Mouse (Mus musculus) hindbrain, postnatal 0 days (tissue): ENCODE data around the gene Kyat3. TPM values are rescaled to one million over a fixed set of nuclear protein-coding genes. Genes with fewer than 3 reads are reported as not detected.
A peak's percentile ranks its signal among the peaks of the same experiment; 100 is the strongest.

ENCODE experiments used
- ATAC-seq: fragments of 200-750 bp; cut with Nextera tagmentation; 2 replicates; pipeline ENCODE4 v1.8.0; 2017; ENCODE audit warnings: mild to moderate bottlenecking, moderate TSS enrichment, moderate library complexity
- DNase-seq: peaks from one replicate; pipeline ENCODE4 v3.0.0-alpha.2; 2015; ENCODE audit warnings: low spot score
- H3K27ac ChIP-seq: fragments of 300-500 bp; sonication (generic); 2 replicates; pipeline ENCODE4 v1.5.1; 2014; ENCODE audit warnings: mild to moderate bottlenecking
- H3K27me3 ChIP-seq: fragments of 300-500 bp; sonication (generic); 2 replicates; pipeline ENCODE4 v1.6.1; 2014; ENCODE audit warnings: low read length, mixed read lengths; ENCODE audit not compliant: insufficient read depth
- H3K36me3 ChIP-seq: fragments of 300-500 bp; sonication (generic); 2 replicates; pipeline ENCODE4 v1.6.1; 2014; ENCODE audit warnings: low read length, mixed read lengths; ENCODE audit not compliant: insufficient read depth
- H3K4me1 ChIP-seq: fragments of 300-500 bp; sonication (generic); 2 replicates; pipeline ENCODE4 v1.6.1; 2014; ENCODE audit warnings: antibody characterized with exemption, low read length, mixed read lengths; ENCODE audit not compliant: insufficient read depth
- H3K4me2 ChIP-seq: fragments of 300-500 bp; sonication (generic); 2 replicates; pipeline ENCODE4 v1.6.1; 2014; ENCODE audit warnings: low read depth, mild to moderate bottlenecking, low read length, moderate library complexity, mixed read lengths
- H3K4me3 ChIP-seq: fragments of 300-500 bp; sonication (generic); 2 replicates; pipeline ENCODE4 v1.5.1; 2014; ENCODE audit warnings: low read length
- H3K9ac ChIP-seq: fragments of 300-500 bp; sonication (generic); replicated peaks from 2 replicates; pipeline ENCODE4 v1.6.1; 2014; ENCODE audit warnings: mild to moderate bottlenecking, low read length, moderate library complexity, mixed read lengths
- H3K9me3 ChIP-seq: fragments of 300-500 bp; sonication (generic); 2 replicates; pipeline ENCODE4 v1.6.1; 2016; ENCODE audit warnings: low read length, mixed read lengths
- CTCF ChIP-seq: IDR thresholded peaks from 2 replicates; pipeline ENCODE4 v1.5.1; 2016; ENCODE audit warnings: antibody characterized with exemption, control low read depth, low read depth
- WGBS: fragments of 180-500 bp; shearing (Covaris S2); extraction: QIAGEN DNeasy Blood & Tissue Kit; methylation state at CpG from one replicate; pipeline ENCODE4 v1.1.7; 2014; 5-methylcytosine and 5-hydroxymethylcytosine counted together
- polyA plus RNA-seq: library from polyadenylated mRNA; unstranded; fragments of >200 nt; fragmentation: Nextera tagmentation; extraction: Ambion mirVana; gene quantifications from 2 replicates; pipeline ENCODE4 v1.2.1, GENCODE M21; 2015
- total RNA-seq: library from RNA; depleted of rRNA; stranded (reverse); fragments of >200 nt; gene quantifications from 2 replicates; pipeline ENCODE4 v1.2.3, GENCODE M21; 2014

The Kyat3 gene
- total and polyA plus RNA-seq, 2 experiments from 2014 or later: 2.7 to 8.3 TPM

GRCm38 (mm10) chr3:142747673-142748072 is 46.8 kb downstream of the Kyat3 start:
- Histone ChIP-seq H3K4me3 (no peak overlapping the region), H3K9me3 (no peaks in the 10 kb centered on the region), H3K9ac (no peak overlapping the region), H3K4me1 (no peaks in the 10 kb centered on the region), H3K27me3 (no peaks in the 10 kb centered on the region), H3K27ac (no peak overlapping the region), H3K4me2 (no peak overlapping the region), H3K36me3 (no peaks in the 10 kb centered on the region)
- 95% methylated on average over 7 of the region's 7 CpGs for WGBS
- DNase-seq (no peak), ATAC-seq (no peak)
- TF ChIP-seq CTCF: no peak

DNA sequence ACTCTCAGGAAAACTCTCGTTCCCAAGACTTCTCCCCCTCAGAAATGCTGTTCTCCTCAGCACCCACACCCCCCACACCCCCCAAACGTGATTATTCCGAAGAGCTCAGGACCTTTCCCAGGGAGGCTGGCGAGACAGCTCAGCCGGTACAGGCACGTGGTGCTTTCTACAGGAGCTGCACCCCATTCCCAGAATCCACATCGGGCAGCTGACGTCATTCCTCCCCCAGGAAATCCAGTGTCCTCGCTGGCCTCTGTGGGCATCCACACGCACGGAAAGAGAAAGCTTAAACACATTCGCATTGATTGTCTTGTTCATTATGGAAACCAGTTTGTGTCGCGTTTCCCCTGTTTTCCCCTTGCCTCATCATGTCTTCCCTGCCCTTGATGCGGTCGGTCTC is 48.3 kb downstream of the Kyat3 start:
- Histone ChIP-seq H3K4me3 (no peak overlapping the region), H3K9me3 (no peaks in the 10 kb centered on the region), H3K9ac (no peak overlapping the region), H3K4me1 (no peaks in the 10 kb centered on the region), H3K4me2 (no peak overlapping the region), H3K27ac (no peak overlapping the region), H3K27me3 (no peaks in the 10 kb centered on the region), H3K36me3 (no peaks in the 10 kb centered on the region)
- 87% methylated on average over 16 of the region's 16 CpGs for WGBS
- DNase-seq (no peak), ATAC-seq (no peak)
- TF ChIP-seq CTCF: no peak

GRCm38 (mm10) chr3:142755132-142755867 is 54.4 kb downstream of the Kyat3 start:
- no peak overlapping the region for H3K4me3 ChIP-seq
- H3K27me3 ChIP-seq: no peaks in the 10 kb centered on the region
- H3K4me2 ChIP-seq: no peak overlapping the region
- H3K9me3 ChIP-seq: no peaks in the 10 kb centered on the region
- H3K9ac ChIP-seq: no peak overlapping the region
- DNase-seq: peak; percentile 53
- no peak overlapping the region for H3K27ac ChIP-seq
- no peaks in the 10 kb centered on the region for H3K4me1 ChIP-seq
- peak; percentile 55; the same call in 1 of the 2 replicates for ATAC-seq
- H3K36me3 ChIP-seq: no peaks in the 10 kb centered on the region
- no peak for TF ChIP-seq CTCF
- 65% methylated on average over 18 of the region's 18 CpGs for WGBS

- TF ChIP-seq CTCF: no peak
- Histone ChIP-seq H3K36me3 (no peaks in the 10 kb centered on the region), H3K9me3 (no peaks in the 10 kb centered on the region), H3K9ac (no peak overlapping the region), H3K4me2 (no peak overlapping the region), H3K27me3 (no peaks in the 10 kb centered on the region), H3K4me1 (no peaks in the 10 kb centered on the region), H3K4me3 (no peak overlapping the region), H3K27ac (no peak overlapping the region)
- 64% methylated on average over 12 of the region's 12 CpGs for WGBS
- DNase-seq: no peak
- no peak for ATAC-seq
Measured at GRCm38 (mm10) chr3:142757841-142758240, 57.0 kb downstream of the Kyat3 start.

DNA sequence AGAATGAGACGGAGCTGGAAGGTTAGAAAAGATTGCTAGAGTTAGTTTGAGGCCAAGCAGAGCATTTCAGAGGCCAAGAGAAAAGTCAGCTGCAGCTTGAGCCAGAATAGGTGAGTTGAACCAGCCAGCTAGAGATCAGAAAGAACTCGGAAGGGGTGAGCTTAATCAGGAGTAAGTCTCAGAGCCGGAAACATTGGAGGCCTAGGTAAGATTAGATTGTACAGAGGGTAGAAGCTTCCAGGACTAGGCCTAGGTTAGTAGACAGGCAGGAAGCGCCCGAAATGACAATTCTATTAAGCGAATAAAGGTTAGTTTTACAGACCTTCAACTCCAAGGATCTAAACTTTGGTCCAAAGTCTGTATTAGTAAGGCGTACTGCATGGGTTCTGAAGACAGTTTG is 57.7 kb downstream of the Kyat3 start:
- H3K4me2 ChIP-seq: no peak overlapping the region
- no peak for DNase-seq
- no peak for ATAC-seq
- H3K4me1 ChIP-seq: no peaks in the 10 kb centered on the region
- H3K9ac ChIP-seq: no peak overlapping the region
- no peak for TF ChIP-seq CTCF
- no peaks in the 10 kb centered on the region for H3K27me3 ChIP-seq
- WGBS: 89% methylated on average over 7 of the region's 7 CpGs
- H3K36me3 ChIP-seq: no peaks in the 10 kb centered on the region
- no peaks in the 10 kb centered on the region for H3K9me3 ChIP-seq
- H3K4me3 ChIP-seq: no peak overlapping the region
- H3K27ac ChIP-seq: no peak overlapping the region

GRCm38 (mm10) chr3:142760356-142760755 is 59.5 kb downstream of the Kyat3 start:
- H3K27ac ChIP-seq: no peak overlapping the region

GRCm38 (mm10) chr3:142764995-142765777 is 64.3 kb downstream of the Kyat3 start, which contains the start of gene Gtf2b:
Gene Gtf2b, plus strand, starts transcription at chr3:142765045.
- H3K4me1 ChIP-seq: peaks cover 3% of the 10 kb centered on the region
- WGBS: 2% methylated on average over 64 of the region's 64 CpGs
- DNase-seq: peak; percentile 97

More at GRCm38 (mm10) chr3:142760356-142760755, 59.5 kb downstream of the Kyat3 start:
- no peak overlapping the region for H3K4me3 ChIP-seq
- H3K9ac ChIP-seq: no peak overlapping the region
- no peaks in the 10 kb centered on the region for H3K9me3 ChIP-seq
- DNase-seq: no peak
- no peaks in the 10 kb centered on the region for H3K27me3 ChIP-seq
- no peaks in the 10 kb centered on the region for H3K4me1 ChIP-seq
- no peak for TF ChIP-seq CTCF
- WGBS: 67% methylated on average over 6 of the region's 6 CpGs
- ATAC-seq: no peak
- no peak overlapping the region for H3K4me2 ChIP-seq
- H3K36me3 ChIP-seq: no peaks in the 10 kb centered on the region

More at GRCm38 (mm10) chr3:142764995-142765777, 64.3 kb downstream of the Kyat3 start, which contains the start of gene Gtf2b:
- Histone ChIP-seq H3K9me3 (no peaks in the 10 kb centered on the region), H3K4me3 (peak within 1 kb of the TSS; percentile 87), H3K9ac (peak within 1 kb of the TSS; percentile 92), H3K27ac (peak within 1 kb of the TSS; percentile 83), H3K27me3 (no peaks in the 10 kb centered on the region), H3K4me2 (peak within 1 kb of the TSS; percentile 85), H3K36me3 (no peaks in the 10 kb centered on the region)
- ATAC-seq: peak; percentile 100
- TF ChIP-seq CTCF: 0 out of 2 replicates have a peak, but pooled peaks have one; percentile 11
